Mouse (Mus musculus): ENCODE results near the gene Mcm6.
A peak's percentile ranks its signal among the peaks of the same experiment; 100 is the strongest.

GRCm38 (mm10) chr1:128309043-128309442 lies 50.4 kb downstream of the Mcm6 start:
- TF ChIP-seq CTCF (IDR thresholded peaks at IDR 0.05; ENCODE audit: low read depth, low read length): peak; percentile 17
- no peak for TF ChIP-seq POLR2A (IDR thresholded peaks at IDR 0.05; ENCODE audit: insufficient read depth, low read length)

All from ES-Bruce4 (cell line).